Mouse (Mus musculus): ENCODE measurements around the gene Rgl2. TPM values are rescaled to one million over a fixed set of nuclear protein-coding genes. Genes with fewer than 3 reads are reported as not detected.
A peak's percentile ranks its signal among the peaks of the same experiment; 100 is the strongest.

Rgl2 gene
- polyA plus RNA-seq, 1 experiment from 2014 or later = 39.0 TPM

DNA sequence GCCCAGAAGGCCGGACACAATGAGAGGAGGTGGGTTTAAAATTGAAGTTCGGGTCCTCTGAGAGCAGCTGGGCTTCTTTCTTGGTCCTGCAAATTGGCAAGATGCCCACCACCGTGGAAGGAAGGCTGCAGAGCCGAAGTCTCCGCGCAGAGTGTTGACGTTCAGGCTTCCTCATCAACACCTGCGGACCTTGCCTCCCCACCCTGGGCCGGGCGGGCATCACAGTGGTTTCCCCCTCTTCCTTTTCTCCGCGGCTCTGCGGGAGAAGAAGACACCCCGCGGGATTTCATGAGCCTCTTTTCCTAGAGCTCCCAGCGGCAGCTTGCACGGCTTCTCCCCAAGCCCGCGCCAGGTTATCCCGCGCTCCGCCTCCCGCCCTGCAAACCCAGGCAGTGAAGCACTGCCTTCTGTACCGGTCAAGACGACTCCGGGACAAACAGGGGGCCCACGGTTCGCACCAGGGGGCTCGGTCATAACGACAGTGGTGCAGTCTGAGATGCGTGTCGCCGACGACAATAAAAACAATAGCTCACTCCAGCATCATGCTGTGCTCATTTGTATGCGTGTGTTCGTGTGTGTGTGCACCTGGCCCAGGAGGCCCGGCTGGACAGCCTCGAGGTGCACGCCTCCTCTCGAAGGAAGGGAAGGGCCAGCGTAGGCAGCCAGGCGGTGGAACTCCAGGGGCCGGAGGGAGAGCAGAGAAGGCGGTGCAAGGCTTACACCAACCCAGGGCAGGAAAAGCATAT is 20.8 kb upstream of the Rgl2 start:
- Histone ChIP-seq H3K4me3 (ENCODE audit: low read depth, low read length) (peak overlapping the region; percentile 88), H3K4me1 (ENCODE audit: insufficient read depth, low read depth, low read length) (peaks cover 4% of the 10 kb centered on the region; the same call in 1 of the 2 replicates), H3K9ac (replicated peaks; ENCODE audit: low read depth) (peak overlapping the region; percentile 50), H3K27me3 (replicated peaks; ENCODE audit: insufficient read depth, low read length) (no peaks in the 10 kb centered on the region), H3K27ac (ENCODE audit: low read length) (peak overlapping the region; percentile 98), H3K9me3 (ENCODE audit: low read length) (no peaks in the 10 kb centered on the region), H3K36me3 (ENCODE audit: insufficient read depth, low read length) (peaks cover 13% of the 10 kb centered on the region; the same call in 1 of the 2 replicates), H3K4me2 (replicated peaks; ENCODE audit: low read depth, low read length) (peak overlapping the region; percentile 95)
- under 1% methylated on average over 37 of the region's 44 CpGs for WGBS
- DNase-seq (ENCODE audit: low spot score) (no peak), ATAC-seq (peak; percentile 49)
- no peak for TF ChIP-seq CTCF (IDR thresholded peaks at IDR 0.05)
- no peak for TF ChIP-seq EP300 (IDR thresholded peaks at IDR 0.05)

DNA sequence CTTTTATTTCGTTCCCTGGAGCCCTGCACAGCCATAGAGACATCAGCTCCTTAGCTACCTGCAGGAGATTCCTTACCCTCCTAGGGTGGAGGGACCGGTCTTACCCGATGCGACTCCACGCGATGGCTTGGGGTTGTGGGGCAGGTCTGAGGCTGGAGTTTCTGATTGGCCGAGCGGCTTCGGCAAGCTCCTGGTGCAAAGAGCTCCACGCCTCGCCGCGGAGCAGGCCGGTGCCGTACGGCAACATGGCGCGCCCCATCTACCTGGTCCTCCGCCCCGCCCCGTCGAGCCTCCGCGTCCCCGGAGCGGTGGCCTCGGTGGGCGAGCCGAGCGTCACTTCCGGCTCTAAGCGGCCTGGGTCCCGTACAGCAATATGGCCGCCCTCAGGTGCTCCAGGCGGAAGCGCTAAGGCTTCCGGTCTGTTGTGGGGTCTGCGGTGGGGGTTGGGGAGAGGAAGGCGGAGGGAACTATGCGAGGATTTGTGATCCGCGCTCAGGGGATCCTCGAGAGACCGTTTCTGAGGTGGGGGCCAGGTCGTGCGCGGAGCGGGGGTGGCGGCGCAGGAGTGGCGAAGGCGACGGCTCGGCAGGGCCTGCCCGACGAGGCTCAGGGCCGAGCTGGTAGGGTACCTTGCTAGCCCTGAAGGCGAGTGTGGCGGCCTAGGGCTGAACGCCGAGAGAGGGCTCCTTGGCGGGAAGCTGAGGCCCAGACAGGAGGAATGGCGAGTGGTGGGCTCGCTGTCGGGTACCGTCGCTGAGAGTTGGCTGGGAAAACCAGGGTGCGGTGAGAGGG is 20.1 kb upstream of the Rgl2 start, which contains the start of gene Daxx:
TSS of gene Daxx (plus strand) at position 338 of the 792 bp plus-strand sequence.
- H3K9me3 ChIP-seq (ENCODE audit: low read length) = no peaks in the 10 kb centered on the region
- H3K27me3 ChIP-seq (replicated peaks; ENCODE audit: insufficient read depth, low read length) = no peaks in the 10 kb centered on the region
- peak within 1 kb of the TSS; percentile 95 for H3K4me2 ChIP-seq (replicated peaks; ENCODE audit: low read depth, low read length)
- peak within 1 kb of the TSS; percentile 96 for H3K9ac ChIP-seq (replicated peaks; ENCODE audit: low read depth)
- H3K36me3 ChIP-seq (ENCODE audit: insufficient read depth, low read length) = peaks cover 19% of the 10 kb centered on the region; the same call in 1 of the 2 replicates
- H3K4me3 ChIP-seq (ENCODE audit: low read depth, low read length) = peak within 1 kb of the TSS; percentile 88
- TF ChIP-seq CTCF (IDR thresholded peaks at IDR 0.05) (no peak), EP300 (IDR thresholded peaks at IDR 0.05) (no peak)
- peak; percentile 97 for ATAC-seq
- H3K4me1 ChIP-seq (ENCODE audit: insufficient read depth, low read depth, low read length) = peaks cover 4% of the 10 kb centered on the region; the same call in 1 of the 2 replicates
- peak; percentile 99 for DNase-seq (ENCODE audit: low spot score)
- H3K27ac ChIP-seq (ENCODE audit: low read length) = peak within 1 kb of the TSS; percentile 98
- under 1% methylated on average over 66 of the region's 68 CpGs for WGBS

DNA sequence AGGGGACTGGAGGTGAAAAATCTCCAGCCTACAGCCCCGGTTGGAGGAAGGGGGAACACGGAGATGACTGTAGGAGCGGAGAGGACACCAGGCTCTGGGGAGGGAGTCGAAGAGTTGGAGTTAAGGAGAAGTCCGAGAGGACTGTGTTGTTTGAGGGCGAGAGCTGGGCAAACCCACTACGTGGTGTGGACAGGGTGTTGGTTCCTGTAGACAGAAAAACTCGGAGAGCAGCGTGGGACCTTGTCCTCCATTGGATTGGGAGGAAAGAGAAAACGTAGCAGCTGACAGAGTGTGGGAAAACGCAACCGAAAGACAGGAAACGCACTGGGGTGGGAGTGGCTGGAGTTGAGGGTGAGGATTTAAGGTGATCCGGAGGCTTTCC is 19.5 kb upstream of the Rgl2 start:
- H3K36me3 ChIP-seq (ENCODE audit: insufficient read depth, low read length) = peaks cover 22% of the 10 kb centered on the region; the same call in 1 of the 2 replicates
- DNase-seq (ENCODE audit: low spot score) = peak; percentile 90
- H3K9ac ChIP-seq (replicated peaks; ENCODE audit: low read depth) = peak overlapping the region; percentile 96
- H3K9me3 ChIP-seq (ENCODE audit: low read length) = no peaks in the 10 kb centered on the region
- WGBS = under 1% methylated on average over 14 of the region's 14 CpGs
- peaks cover 5% of the 10 kb centered on the region for H3K4me1 ChIP-seq (ENCODE audit: insufficient read depth, low read depth, low read length)
- no peak for TF ChIP-seq EP300 (IDR thresholded peaks at IDR 0.05)
- TF ChIP-seq CTCF (IDR thresholded peaks at IDR 0.05) = no peak
- no peaks in the 10 kb centered on the region for H3K27me3 ChIP-seq (replicated peaks; ENCODE audit: insufficient read depth, low read length)
- H3K27ac ChIP-seq (ENCODE audit: low read length) = peak overlapping the region; percentile 98
- ATAC-seq = peak; percentile 14
- H3K4me2 ChIP-seq (replicated peaks; ENCODE audit: low read depth, low read length) = peak overlapping the region; percentile 95
- H3K4me3 ChIP-seq (ENCODE audit: low read depth, low read length) = peak overlapping the region; percentile 88

DNA sequence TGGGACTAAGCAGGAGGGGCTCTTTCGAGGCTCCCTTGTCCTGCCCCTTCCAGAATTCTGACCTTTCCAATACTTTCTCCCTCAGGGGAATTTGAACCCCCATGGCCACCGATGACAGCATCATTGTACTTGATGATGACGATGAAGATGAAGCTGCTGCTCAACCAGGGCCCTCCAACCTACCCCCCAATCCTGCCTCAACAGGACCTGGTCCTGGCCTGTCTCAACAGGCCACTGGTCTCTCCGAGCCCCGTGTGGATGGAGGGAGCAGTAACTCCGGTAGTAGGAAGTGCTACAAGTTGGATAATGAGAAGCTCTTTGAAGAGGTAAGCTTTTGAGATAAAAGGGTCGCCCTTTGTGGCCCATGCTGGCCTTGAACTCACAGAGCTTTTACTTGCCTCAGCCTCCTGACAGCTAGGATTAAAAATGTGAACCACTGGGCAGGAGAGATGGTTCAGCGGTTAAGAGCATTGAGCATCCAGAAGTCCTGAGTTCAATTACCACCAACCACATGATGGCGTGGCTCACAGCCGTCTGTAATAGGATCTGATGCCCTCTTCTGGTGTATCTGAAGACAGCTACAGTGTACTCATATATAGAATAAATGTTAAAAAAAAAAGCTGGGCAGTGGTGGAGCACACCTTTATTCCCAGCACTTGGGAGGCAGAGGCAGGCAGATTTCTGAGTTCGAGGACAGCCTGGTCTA is 18.8 kb upstream of the Rgl2 start:
- no peaks in the 10 kb centered on the region for H3K9me3 ChIP-seq (ENCODE audit: low read length)
- 42% methylated on average over 11 of the region's 11 CpGs for WGBS
- H3K27ac ChIP-seq (ENCODE audit: low read length) = peak overlapping the region; percentile 98
- DNase-seq (ENCODE audit: low spot score) (no peak), ATAC-seq (no peak)
- peak; percentile 34 for TF ChIP-seq CTCF (IDR thresholded peaks at IDR 0.05)
- TF ChIP-seq EP300 (IDR thresholded peaks at IDR 0.05) = no peak
- H3K4me1 ChIP-seq (ENCODE audit: insufficient read depth, low read depth, low read length) = peaks cover 9% of the 10 kb centered on the region
- no peaks in the 10 kb centered on the region for H3K27me3 ChIP-seq (replicated peaks; ENCODE audit: insufficient read depth, low read length)
- H3K4me3 ChIP-seq (ENCODE audit: low read depth, low read length) = peak overlapping the region; percentile 88
- peaks cover 26% of the 10 kb centered on the region; the same call in 1 of the 2 replicates for H3K36me3 ChIP-seq (ENCODE audit: insufficient read depth, low read length)
- peak overlapping the region; percentile 95 for H3K4me2 ChIP-seq (replicated peaks; ENCODE audit: low read depth, low read length)
- peak overlapping the region; percentile 96 for H3K9ac ChIP-seq (replicated peaks; ENCODE audit: low read depth)

DNA sequence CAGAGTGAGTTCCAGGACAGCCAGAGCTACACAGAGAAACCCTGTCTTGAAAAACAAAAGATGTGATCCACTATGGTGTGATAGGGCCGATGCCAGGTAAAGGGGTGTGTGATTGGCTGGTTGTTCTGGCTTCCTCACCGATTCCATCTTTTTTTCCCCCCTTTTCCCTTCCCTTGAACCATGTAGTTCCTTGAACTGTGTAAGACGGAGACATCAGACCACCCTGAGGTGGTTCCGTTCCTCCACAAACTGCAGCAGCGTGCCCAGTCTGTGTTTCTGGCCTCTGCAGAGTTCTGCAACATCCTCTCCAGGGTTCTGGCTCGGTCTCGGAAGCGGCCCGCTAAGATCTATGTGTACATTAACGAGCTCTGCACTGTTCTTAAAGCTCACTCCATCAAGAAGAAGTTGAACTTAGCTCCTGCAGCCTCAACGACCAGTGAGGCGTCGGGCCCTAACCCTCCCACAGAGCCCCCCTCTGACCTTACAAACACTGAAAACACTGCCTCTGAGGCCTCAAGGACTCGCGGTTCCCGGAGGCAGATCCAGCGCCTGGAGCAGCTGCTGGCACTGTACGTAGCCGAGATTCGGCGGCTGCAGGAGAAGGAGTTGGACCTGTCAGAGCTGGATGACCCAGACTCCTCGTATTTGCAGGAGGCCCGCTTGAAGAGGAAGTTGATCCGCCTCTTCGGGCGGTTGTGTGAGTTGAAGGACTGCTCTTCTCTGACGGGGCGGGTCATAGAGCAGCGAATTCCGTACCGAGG is 18.1 kb upstream of the Rgl2 start:
- no peak overlapping the region for H3K9ac ChIP-seq (replicated peaks; ENCODE audit: low read depth)

More for the DNA sequence above, 18.1 kb upstream of the Rgl2 start:
- H3K4me3 ChIP-seq (ENCODE audit: low read depth, low read length) = no peak overlapping the region
- peaks cover 26% of the 10 kb centered on the region; the same call in 1 of the 2 replicates for H3K36me3 ChIP-seq (ENCODE audit: insufficient read depth, low read length)
- H3K4me2 ChIP-seq (replicated peaks; ENCODE audit: low read depth, low read length) = no peak overlapping the region
- DNase-seq (ENCODE audit: low spot score) = no peak
- no peaks in the 10 kb centered on the region for H3K27me3 ChIP-seq (replicated peaks; ENCODE audit: insufficient read depth, low read length)
- no peak overlapping the region for H3K27ac ChIP-seq (ENCODE audit: low read length)
- peaks cover 9% of the 10 kb centered on the region for H3K4me1 ChIP-seq (ENCODE audit: insufficient read depth, low read depth, low read length)
- WGBS = 81% methylated on average over 31 of the region's 31 CpGs
- no peak for ATAC-seq
- H3K9me3 ChIP-seq (ENCODE audit: low read length) = no peaks in the 10 kb centered on the region
- no peak for TF ChIP-seq CTCF (IDR thresholded peaks at IDR 0.05)
- no peak for TF ChIP-seq EP300 (IDR thresholded peaks at IDR 0.05)
